Mouse (Mus musculus): Measurements from ENCODE around the gene Svs3a. TPM values are rescaled to one million over a fixed set of nuclear protein-coding genes. Genes with fewer than 3 reads are reported as not detected.

Gene Svs3a
- polyA plus RNA-seq, 1 experiment from 2014 or later = not detected

Other genes starting within 250 kb of the Svs3a start
- 12.8 and 14.0 TPM in 2 replicates for gene Stk4, start 218.9 kb upstream of the Svs3a start, polyA plus RNA-seq (2015; fragmentation: Nextera tagmentation; extraction: Ambion mirVana)
- gene Tomm34, start 218.1 kb upstream of the Svs3a start, polyA plus RNA-seq (2015; fragmentation: Nextera tagmentation; extraction: Ambion mirVana) = 16.2 and 16.9 TPM in 2 replicates
- not detected in 2 replicates for gene Kcns1, start 118.2 kb upstream of the Svs3a start, polyA plus RNA-seq (2015; fragmentation: Nextera tagmentation; extraction: Ambion mirVana)
- gene Wfdc5, start 106.5 kb upstream of the Svs3a start, polyA plus RNA-seq (2015; fragmentation: Nextera tagmentation; extraction: Ambion mirVana) = not detected in 2 replicates
- gene Wfdc12, start 98.7 kb upstream of the Svs3a start, polyA plus RNA-seq (2015; fragmentation: Nextera tagmentation; extraction: Ambion mirVana) = not detected in 2 replicates
- gene Wfdc15a, start 89.1 kb upstream of the Svs3a start, polyA plus RNA-seq (2015; fragmentation: Nextera tagmentation; extraction: Ambion mirVana) = not detected in 2 replicates
- 0.45 TPM in 1 of 2 replicates, not detected in the other for gene Wfdc15b, start 67.6 kb upstream of the Svs3a start, polyA plus RNA-seq (2015; fragmentation: Nextera tagmentation; extraction: Ambion mirVana)
- gene Svs2, start 50.8 kb upstream of the Svs3a start, polyA plus RNA-seq (2015; fragmentation: Nextera tagmentation; extraction: Ambion mirVana) = not detected in 2 replicates
- gene Svs3b, start 32.6 kb upstream of the Svs3a start, polyA plus RNA-seq (2015; fragmentation: Nextera tagmentation; extraction: Ambion mirVana) = not detected in 2 replicates
- not detected in 2 replicates for gene Svs4, start 10.8 kb upstream of the Svs3a start, polyA plus RNA-seq (2015; fragmentation: Nextera tagmentation; extraction: Ambion mirVana)
- gene Svs6, start 27.5 kb downstream of the Svs3a start, polyA plus RNA-seq (2015; fragmentation: Nextera tagmentation; extraction: Ambion mirVana) = not detected in 2 replicates
- not detected in 2 replicates for gene Svs5, start 43.5 kb downstream of the Svs3a start, polyA plus RNA-seq (2015; fragmentation: Nextera tagmentation; extraction: Ambion mirVana)
- gene Slpi, start 99.8 kb downstream of the Svs3a start, polyA plus RNA-seq (2015; fragmentation: Nextera tagmentation; extraction: Ambion mirVana) = 22.6 and 26.6 TPM in 2 replicates
- 0.14 and 0.89 TPM in 2 replicates for gene Rbpjl, start 113.9 kb downstream of the Svs3a start, polyA plus RNA-seq (2015; fragmentation: Nextera tagmentation; extraction: Ambion mirVana)
- gene Matn4, start 115.9 kb downstream of the Svs3a start, polyA plus RNA-seq (2015; fragmentation: Nextera tagmentation; extraction: Ambion mirVana) = 0.09 and 0.12 TPM in 2 replicates
- 70.1 and 72.5 TPM in 2 replicates for gene Sdc4, start 154.6 kb downstream of the Svs3a start, polyA plus RNA-seq (2015; fragmentation: Nextera tagmentation; extraction: Ambion mirVana)
- gene Sys1, start 167.7 kb downstream of the Svs3a start, polyA plus RNA-seq (2015; fragmentation: Nextera tagmentation; extraction: Ambion mirVana) = 24.5 and 24.8 TPM in 2 replicates
- 4.6 and 5.6 TPM in 2 replicates for gene Gm20458, start 171.7 kb downstream of the Svs3a start, polyA plus RNA-seq (2015; fragmentation: Nextera tagmentation; extraction: Ambion mirVana)
- not detected in 2 replicates for gene Trp53tg5, start 184.5 kb downstream of the Svs3a start, polyA plus RNA-seq (2015; fragmentation: Nextera tagmentation; extraction: Ambion mirVana)
- 1.5 and 2.7 TPM in 2 replicates for gene Dbndd2, start 196.8 kb downstream of the Svs3a start, polyA plus RNA-seq (2015; fragmentation: Nextera tagmentation; extraction: Ambion mirVana)
- gene Pigt, start 208.3 kb downstream of the Svs3a start, polyA plus RNA-seq (2015; fragmentation: Nextera tagmentation; extraction: Ambion mirVana) = 20.8 and 24.0 TPM in 2 replicates